Mouse (Mus musculus): ENCODE measurements around the gene Rgl1. TPM values are rescaled to one million over a fixed set of nuclear protein-coding genes. Genes with fewer than 3 reads are reported as not detected.
A peak's percentile ranks its signal among the peaks of the same experiment; 100 is the strongest.

The Rgl1 gene
- total RNA-seq, 2 experiments from 2014 or later: 113 to 132 TPM

GRCm38 (mm10) chr1:152739374-152739773 is 26.8 kb downstream of the Rgl1 start:
- TF ChIP-seq CTCF (IDR thresholded peaks at IDR 0.05): no peak
- Histone ChIP-seq H3K4me3 (no peak overlapping the region), H3K27ac (no peak overlapping the region)
- intact Hi-C loops (cut with DNase I): no loop called here
- DNase-seq (ENCODE audit: extremely low spot score in 1 of 2, low spot score in 2 of 2): no peak

GRCm38 (mm10) chr1:152738793-152739192 is 27.4 kb downstream of the Rgl1 start:
- H3K27ac ChIP-seq: no peak overlapping the region
- no peak overlapping the region for H3K4me3 ChIP-seq
- no peak for TF ChIP-seq CTCF (IDR thresholded peaks at IDR 0.05)
- intact Hi-C loops (cut with DNase I): no loop called here
- DNase-seq (ENCODE audit: extremely low spot score in 1 of 2, low spot score in 2 of 2): no peak

GRCm38 (mm10) chr1:152727604-152728236 is 38.4 kb downstream of the Rgl1 start:
- intact Hi-C loops (cut with DNase I): no loop called here
- no peak for DNase-seq (ENCODE audit: extremely low spot score in 1 of 2, low spot score in 2 of 2)
- no peak for TF ChIP-seq CTCF (IDR thresholded peaks at IDR 0.05)
- H3K4me3 ChIP-seq: no peak overlapping the region
- no peak overlapping the region for H3K27ac ChIP-seq

GRCm38 (mm10) chr1:152726095-152726494 is 40.1 kb downstream of the Rgl1 start:
- no peak for DNase-seq (ENCODE audit: extremely low spot score in 1 of 2, low spot score in 2 of 2)
- intact Hi-C loops (cut with DNase I): no loop called here
- TF ChIP-seq CTCF (IDR thresholded peaks at IDR 0.05): no peak
- no peak overlapping the region for H3K27ac ChIP-seq
- no peak overlapping the region for H3K4me3 ChIP-seq

GRCm38 (mm10) chr1:152724286-152724685 is 41.9 kb downstream of the Rgl1 start:
- intact Hi-C loops (cut with DNase I): no loop called here
- no peak for DNase-seq (ENCODE audit: extremely low spot score in 1 of 2, low spot score in 2 of 2)
- TF ChIP-seq CTCF (IDR thresholded peaks at IDR 0.05): peak; percentile 56
- Histone ChIP-seq H3K4me3 (no peak overlapping the region), H3K27ac (no peak overlapping the region)

GRCm38 (mm10) chr1:152721535-152722198 is 44.5 kb downstream of the Rgl1 start:
- Histone ChIP-seq H3K27ac (no peak overlapping the region), H3K4me3 (no peak overlapping the region)
- DNase-seq (ENCODE audit: extremely low spot score in 1 of 2, low spot score in 2 of 2): no peak
- intact Hi-C loops (cut with DNase I): no loop called here
- TF ChIP-seq CTCF (IDR thresholded peaks at IDR 0.05): no peak

GRCm38 (mm10) chr1:152720969-152721368 is 45.2 kb downstream of the Rgl1 start:
- H3K4me3 ChIP-seq: no peak overlapping the region
- no peak for DNase-seq (ENCODE audit: extremely low spot score in 1 of 2, low spot score in 2 of 2)
- no peak overlapping the region for H3K27ac ChIP-seq
- intact Hi-C loops (cut with DNase I): no loop called here
- no peak for TF ChIP-seq CTCF (IDR thresholded peaks at IDR 0.05)

GRCm38 (mm10) chr1:152718200-152718599 is 48.0 kb downstream of the Rgl1 start:
- TF ChIP-seq CTCF (IDR thresholded peaks at IDR 0.05): no peak
- DNase-seq (ENCODE audit: extremely low spot score in 1 of 2, low spot score in 2 of 2): no peak
- H3K27ac ChIP-seq: no peak overlapping the region

GRCm38 (mm10) chr1:152717329-152717728 is 48.8 kb downstream of the Rgl1 start:
- no peak for TF ChIP-seq CTCF (IDR thresholded peaks at IDR 0.05)
- Histone ChIP-seq H3K27ac (no peak overlapping the region), H3K4me3 (no peak overlapping the region)
- intact Hi-C loops (cut with DNase I): no loop called here
- DNase-seq (ENCODE audit: extremely low spot score in 1 of 2, low spot score in 2 of 2): no peak

More at GRCm38 (mm10) chr1:152718200-152718599, 48.0 kb downstream of the Rgl1 start:
- intact Hi-C loops (cut with DNase I): no loop called here
- H3K4me3 ChIP-seq: no peak overlapping the region

- no peak for DNase-seq (ENCODE audit: extremely low spot score in 1 of 2, low spot score in 2 of 2)
- intact Hi-C loops (cut with DNase I): no loop called here
- no peak for TF ChIP-seq CTCF (IDR thresholded peaks at IDR 0.05)
Observed at GRCm38 (mm10) chr1:152714405-152714804, 51.7 kb downstream of the Rgl1 start.

GRCm38 (mm10) chr1:152713924-152714323 is 52.2 kb downstream of the Rgl1 start:
- Histone ChIP-seq H3K4me3 (no peak overlapping the region), H3K27ac (no peak overlapping the region)
- TF ChIP-seq CTCF (IDR thresholded peaks at IDR 0.05): no peak
- no peak for DNase-seq (ENCODE audit: extremely low spot score in 1 of 2, low spot score in 2 of 2)
- intact Hi-C loops (cut with DNase I): no loop called here

More at GRCm38 (mm10) chr1:152714405-152714804, 51.7 kb downstream of the Rgl1 start:
- Histone ChIP-seq H3K4me3 (no peak overlapping the region), H3K27ac (no peak overlapping the region)

- intact Hi-C loops (cut with DNase I): no loop called here
- no peak overlapping the region for H3K4me3 ChIP-seq
- H3K27ac ChIP-seq: no peak overlapping the region
- DNase-seq (ENCODE audit: extremely low spot score in 1 of 2, low spot score in 2 of 2): no peak
- no peak for TF ChIP-seq CTCF (IDR thresholded peaks at IDR 0.05)
Observed at GRCm38 (mm10) chr1:152711037-152711436, 55.1 kb downstream of the Rgl1 start.

- no peak overlapping the region for H3K4me3 ChIP-seq
- intact Hi-C loops (cut with DNase I): no loop called here
- no peak overlapping the region for H3K27ac ChIP-seq
- no peak for DNase-seq (ENCODE audit: extremely low spot score in 1 of 2, low spot score in 2 of 2)
- no peak for TF ChIP-seq CTCF (IDR thresholded peaks at IDR 0.05)
Observed at GRCm38 (mm10) chr1:152707560-152707959, 58.6 kb downstream of the Rgl1 start.
